Mouse (Mus musculus): ENCODE measurements around the gene Mapkapk3. TPM values are rescaled to one million over a fixed set of nuclear protein-coding genes. Genes with fewer than 3 reads are reported as not detected.

The Mapkapk3 gene
- polyA plus RNA-seq, 1 experiment from 2014 or later, result 24.2 TPM

DNA sequence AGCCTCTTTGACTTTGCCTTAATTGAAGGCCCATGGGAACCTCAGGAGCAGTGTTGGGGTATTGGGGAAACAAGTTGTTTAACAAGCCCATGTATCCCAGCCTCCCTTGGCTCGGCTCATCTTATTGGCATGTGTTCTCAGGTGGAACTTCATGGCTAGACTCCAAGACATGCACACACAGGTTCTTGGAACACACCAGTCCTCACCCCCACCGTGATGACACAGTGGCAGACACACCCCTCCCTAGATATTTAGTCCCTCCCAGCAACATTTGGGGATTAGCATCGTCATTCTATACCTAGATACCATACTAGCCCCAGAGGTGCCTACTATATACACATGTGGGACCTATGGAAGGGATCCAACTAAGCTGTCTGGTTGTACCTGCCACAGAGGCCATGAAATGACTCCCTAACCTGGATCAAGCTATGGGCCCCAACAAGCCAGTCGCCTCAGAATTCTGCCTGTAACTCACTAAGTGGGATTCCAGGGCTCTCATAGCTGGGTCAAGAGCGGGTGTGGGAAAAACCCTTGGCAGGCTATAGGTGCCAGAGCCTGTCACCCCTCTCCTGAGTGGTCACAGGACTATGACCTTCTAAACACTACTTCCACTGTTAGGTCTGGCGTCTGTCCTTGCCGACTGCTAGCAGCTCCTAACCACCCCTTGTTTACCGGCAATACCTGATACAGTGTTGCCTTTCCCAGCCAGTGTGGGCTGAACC lies 8.5 kb upstream of the Mapkapk3 start:
- Histone ChIP-seq H3K9me3 (no peaks in the 10 kb centered on the region), H3K9ac (no peak overlapping the region), H3K4me2 (peak overlapping the region; percentile 84), H3K4me1 (peaks cover 27% of the 10 kb centered on the region), H3K27ac (peak overlapping the region; percentile 43; the same call in 1 of the 2 replicates), H3K27me3 (0 out of 2 replicates have a peak, but pooled peaks cover 2% of the 10 kb centered on the region), H3K4me3 (peak overlapping the region; percentile 71), H3K36me3 (peaks cover 27% of the 10 kb centered on the region)
- ATAC-seq (ENCODE audit: insufficient number of reproducible peaks, low FRiP score, low TSS enrichment, low read depth), result no peak
- WGBS, result 63% methylated on average over 8 of the region's 8 CpGs

DNA sequence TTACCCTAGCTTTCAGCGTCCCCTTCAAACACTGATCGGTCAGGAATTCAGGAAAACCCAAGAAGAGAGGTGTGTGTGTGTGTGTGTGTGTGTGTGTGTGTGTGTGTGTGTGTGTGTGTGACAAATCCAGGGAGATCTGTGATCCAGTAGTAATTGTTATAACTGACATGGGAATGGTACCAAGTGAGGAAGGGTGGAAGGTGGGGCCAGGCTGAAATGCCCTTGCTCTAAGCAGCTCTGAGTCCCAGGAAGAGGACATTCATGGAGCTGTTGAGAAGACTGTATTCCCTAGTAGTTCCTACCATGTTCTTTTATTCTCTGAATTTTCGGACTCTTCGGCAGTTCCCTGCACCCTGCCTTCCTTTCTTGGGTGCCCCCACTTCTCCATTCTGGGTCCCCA lies 8.0 kb upstream of the Mapkapk3 start:
- H3K4me2 ChIP-seq, result peak overlapping the region; percentile 84
- H3K27ac ChIP-seq, result no peak overlapping the region
- H3K4me1 ChIP-seq, result peaks cover 27% of the 10 kb centered on the region
- peaks cover 8% of the 10 kb centered on the region; the same call in 1 of the 2 replicates for H3K27me3 ChIP-seq
- WGBS, result 72% methylated on average over 4 of the region's 4 CpGs
- no peaks in the 10 kb centered on the region for H3K9me3 ChIP-seq
- peak overlapping the region; percentile 71 for H3K4me3 ChIP-seq
- H3K9ac ChIP-seq, result no peak overlapping the region
- no peak for ATAC-seq (ENCODE audit: insufficient number of reproducible peaks, low FRiP score, low TSS enrichment, low read depth)
- peaks cover 27% of the 10 kb centered on the region for H3K36me3 ChIP-seq

DNA sequence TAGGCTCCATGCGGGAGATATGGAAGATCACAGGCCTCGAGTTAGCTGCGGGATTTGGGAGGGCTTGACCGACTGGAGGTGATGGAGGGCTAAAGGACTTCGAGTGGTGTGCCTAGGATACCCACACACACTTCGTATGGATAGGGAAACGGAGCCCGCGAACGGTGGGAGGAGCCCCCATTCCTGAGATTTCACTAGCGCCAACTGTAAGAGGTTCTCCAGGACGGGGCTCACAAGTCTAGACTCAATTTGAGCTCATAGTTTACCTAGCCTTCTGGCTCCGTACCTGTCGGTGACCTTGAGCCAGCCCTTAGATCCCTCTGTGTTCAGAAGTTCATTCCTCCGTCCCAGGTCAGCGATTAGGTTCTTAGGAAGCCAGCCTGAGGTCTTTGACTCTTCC lies 7.4 kb upstream of the Mapkapk3 start:
- H3K9me3 ChIP-seq, result no peaks in the 10 kb centered on the region
- H3K4me1 ChIP-seq, result peaks cover 27% of the 10 kb centered on the region
- peaks cover 23% of the 10 kb centered on the region for H3K36me3 ChIP-seq
- H3K27me3 ChIP-seq, result peaks cover 12% of the 10 kb centered on the region; the same call in 1 of the 2 replicates
- WGBS, result 9% methylated on average over 16 of the region's 16 CpGs
- peak overlapping the region; percentile 67 for H3K9ac ChIP-seq
- H3K27ac ChIP-seq, result peak overlapping the region; percentile 86
- H3K4me3 ChIP-seq, result peak overlapping the region; percentile 71
- H3K4me2 ChIP-seq, result peak overlapping the region; percentile 84
- ATAC-seq (ENCODE audit: insufficient number of reproducible peaks, low FRiP score, low TSS enrichment, low read depth), result no peak

DNA sequence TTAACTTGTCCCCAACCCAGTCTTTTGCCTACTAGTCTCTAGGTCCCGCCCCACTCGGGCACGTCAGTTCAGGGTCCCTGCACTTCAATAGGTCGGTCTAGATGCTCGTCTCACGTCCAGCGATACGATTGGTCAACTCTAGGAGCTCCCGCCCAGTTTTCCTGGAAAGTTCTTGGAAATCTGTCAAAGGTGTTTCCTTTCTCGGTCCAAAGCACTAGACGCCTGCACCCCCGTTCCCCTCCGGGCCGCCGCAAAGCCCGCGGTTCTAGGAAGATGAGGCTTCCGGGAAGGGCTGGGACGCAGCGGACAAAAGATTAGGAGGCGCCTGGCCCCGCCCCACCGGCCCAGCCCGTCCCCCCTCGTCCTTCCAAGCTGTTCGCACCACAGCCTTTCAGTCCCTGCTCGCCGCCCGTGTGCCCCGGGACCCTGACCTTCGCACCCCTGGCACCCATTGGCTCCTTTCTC lies 6.9 kb upstream of the Mapkapk3 start:
- WGBS, result 0% methylated on average over 31 of the region's 31 CpGs
- Histone ChIP-seq H3K27ac (peak overlapping the region; percentile 86), H3K36me3 (peaks cover 18% of the 10 kb centered on the region), H3K4me1 (peaks cover 27% of the 10 kb centered on the region), H3K4me2 (peak overlapping the region; percentile 84), H3K9ac (peak overlapping the region; percentile 67), H3K4me3 (peak overlapping the region; percentile 71), H3K9me3 (no peaks in the 10 kb centered on the region), H3K27me3 (peaks cover 12% of the 10 kb centered on the region; the same call in 1 of the 2 replicates)
- peak; percentile 91 for ATAC-seq (ENCODE audit: insufficient number of reproducible peaks, low FRiP score, low TSS enrichment, low read depth)

DNA sequence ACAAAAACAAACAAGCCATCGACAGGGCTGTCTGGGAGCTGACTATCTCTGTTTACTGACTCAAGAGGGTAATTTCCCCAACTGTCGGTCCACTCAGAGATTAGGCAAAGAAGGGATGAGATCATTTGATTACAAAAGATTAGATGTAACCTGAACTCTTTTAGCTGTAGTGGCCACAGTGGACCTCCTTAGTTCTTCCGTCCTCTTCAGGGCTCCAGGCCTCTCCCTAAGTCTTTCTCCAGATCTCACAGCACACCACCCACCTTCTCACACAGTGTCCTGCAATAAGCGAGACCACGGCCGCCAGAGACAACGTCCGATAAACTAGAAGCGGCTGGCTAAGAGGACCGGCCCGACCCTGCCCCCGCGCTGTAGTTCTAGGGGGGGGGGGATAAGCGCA lies 6.4 kb upstream of the Mapkapk3 start:
- ATAC-seq (ENCODE audit: insufficient number of reproducible peaks, low FRiP score, low TSS enrichment, low read depth), result peak; percentile 2; the same call in 1 of the 2 replicates
- H3K9ac ChIP-seq, result 0 out of 2 replicates have a peak overlapping the region, but pooled peaks have one; percentile 35
- H3K27ac ChIP-seq, result peak overlapping the region; percentile 66
- WGBS, result 2% methylated on average over 14 of the region's 14 CpGs
- H3K9me3 ChIP-seq, result no peaks in the 10 kb centered on the region
- peaks cover 27% of the 10 kb centered on the region for H3K4me1 ChIP-seq
- H3K4me3 ChIP-seq, result peak overlapping the region; percentile 71
- peaks cover 12% of the 10 kb centered on the region; the same call in 1 of the 2 replicates for H3K27me3 ChIP-seq
- H3K36me3 ChIP-seq, result peaks cover 13% of the 10 kb centered on the region
- peak overlapping the region; percentile 84 for H3K4me2 ChIP-seq

DNA sequence AAGGTAGTCTGAATTCAATTTTAAA lies 6.2 kb upstream of the Mapkapk3 start, which contains the start of gene Cish:
Gene Cish, plus strand, starts transcription at position 11 of the 25 bp plus-strand sequence.
- peak within 1 kb of the TSS; percentile 84 for H3K4me2 ChIP-seq
- peak within 1 kb of the TSS; percentile 67 for H3K9ac ChIP-seq
- ATAC-seq (ENCODE audit: insufficient number of reproducible peaks, low FRiP score, low TSS enrichment, low read depth), result no peak
- H3K4me1 ChIP-seq, result peaks cover 27% of the 10 kb centered on the region
- H3K27me3 ChIP-seq, result peaks cover 12% of the 10 kb centered on the region; the same call in 1 of the 2 replicates
- peaks cover 11% of the 10 kb centered on the region for H3K36me3 ChIP-seq
- peak within 1 kb of the TSS; percentile 71 for H3K4me3 ChIP-seq
- peak within 1 kb of the TSS; percentile 86 for H3K27ac ChIP-seq
- no peaks in the 10 kb centered on the region for H3K9me3 ChIP-seq

DNA sequence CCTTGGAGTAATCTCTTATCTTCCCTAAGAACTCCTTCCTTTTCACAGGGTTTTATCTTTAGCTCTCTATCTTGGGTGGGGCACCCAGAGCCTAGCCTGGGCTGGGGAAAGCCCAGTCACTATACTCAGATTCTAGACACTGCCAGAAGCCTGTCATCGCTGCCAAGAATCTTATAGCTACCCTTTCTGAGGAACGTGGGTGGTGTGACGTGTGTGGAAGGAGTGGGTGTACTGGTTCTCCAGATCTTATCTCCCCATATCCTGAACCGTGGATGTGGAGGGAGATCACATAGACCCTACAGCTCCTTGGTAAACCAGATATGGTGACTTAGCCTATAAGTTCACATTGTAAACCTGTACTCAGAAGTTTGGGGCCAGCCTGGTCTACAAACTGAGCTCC lies 5.9 kb upstream of the Mapkapk3 start:
- H3K4me2 ChIP-seq, result peak overlapping the region; percentile 84; the same call in 1 of the 2 replicates
- H3K36me3 ChIP-seq, result peaks cover 9% of the 10 kb centered on the region
- H3K9me3 ChIP-seq, result no peaks in the 10 kb centered on the region
- peaks cover 12% of the 10 kb centered on the region; the same call in 1 of the 2 replicates for H3K27me3 ChIP-seq
- no peak overlapping the region for H3K9ac ChIP-seq
- H3K27ac ChIP-seq, result no peak overlapping the region
- no peak for ATAC-seq (ENCODE audit: insufficient number of reproducible peaks, low FRiP score, low TSS enrichment, low read depth)
- peaks cover 27% of the 10 kb centered on the region for H3K4me1 ChIP-seq
- 70% methylated on average over 4 of the region's 4 CpGs for WGBS
- no peak overlapping the region for H3K4me3 ChIP-seq

DNA sequence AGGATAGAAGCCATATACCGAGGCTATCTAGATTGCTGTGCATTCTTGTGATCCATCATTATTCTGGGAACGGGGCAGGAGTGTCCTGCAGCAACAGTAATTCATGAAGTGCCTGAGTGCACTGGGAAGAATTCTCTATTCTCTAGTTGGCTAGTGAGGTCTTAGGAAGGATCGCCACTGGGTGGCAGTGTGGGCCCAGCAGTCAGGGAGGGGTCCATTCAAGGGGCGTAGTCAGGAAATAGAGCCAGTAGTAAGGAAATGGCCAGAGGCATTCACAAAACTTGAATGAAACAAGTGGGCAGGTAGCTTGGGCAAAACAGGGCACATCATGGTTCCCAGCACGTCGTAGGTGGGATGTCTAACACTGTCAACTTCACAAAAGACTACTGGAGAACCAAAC lies 4.6 kb upstream of the Mapkapk3 start:
- H3K4me3 ChIP-seq, result no peak overlapping the region
- H3K9me3 ChIP-seq, result no peaks in the 10 kb centered on the region
- peaks cover 37% of the 10 kb centered on the region for H3K4me1 ChIP-seq
- no peaks in the 10 kb centered on the region for H3K36me3 ChIP-seq
- no peak overlapping the region for H3K4me2 ChIP-seq
- WGBS, result 8% methylated on average over 6 of the region's 6 CpGs
- peaks cover 12% of the 10 kb centered on the region; the same call in 1 of the 2 replicates for H3K27me3 ChIP-seq
- no peak overlapping the region for H3K9ac ChIP-seq
- H3K27ac ChIP-seq, result no peak overlapping the region
- ATAC-seq (ENCODE audit: insufficient number of reproducible peaks, low FRiP score, low TSS enrichment, low read depth), result no peak

DNA sequence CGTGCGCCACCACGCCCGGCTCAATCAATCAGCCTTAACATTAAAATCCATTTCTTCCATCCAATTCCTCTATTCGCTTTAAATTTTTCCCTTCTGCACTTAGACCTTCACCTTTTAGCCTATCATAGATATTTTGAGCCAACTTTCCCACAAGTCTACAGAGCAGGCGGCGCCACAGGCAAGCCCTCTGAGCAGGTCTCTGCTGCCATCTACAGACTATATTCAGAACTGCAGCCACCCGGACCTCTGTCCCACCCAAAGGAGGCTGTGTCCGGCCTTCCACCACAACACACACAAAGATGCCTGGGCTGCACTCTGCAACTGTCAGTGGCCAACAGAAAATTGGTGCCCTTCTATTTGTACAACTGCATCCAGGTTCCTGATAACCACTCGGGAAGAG lies 1.2 kb upstream of the Mapkapk3 start:
- H3K36me3 ChIP-seq, result no peaks in the 10 kb centered on the region
- H3K9ac ChIP-seq, result no peak overlapping the region
- H3K9me3 ChIP-seq, result no peaks in the 10 kb centered on the region
- no peak overlapping the region for H3K4me2 ChIP-seq
- H3K27ac ChIP-seq, result no peak overlapping the region
- no peak for ATAC-seq (ENCODE audit: insufficient number of reproducible peaks, low FRiP score, low TSS enrichment, low read depth)
- peaks cover 23% of the 10 kb centered on the region for H3K4me1 ChIP-seq
- peaks cover 12% of the 10 kb centered on the region; the same call in 1 of the 2 replicates for H3K27me3 ChIP-seq
- WGBS, result 29% methylated on average over 10 of the region's 10 CpGs
- no peak overlapping the region for H3K4me3 ChIP-seq

DNA sequence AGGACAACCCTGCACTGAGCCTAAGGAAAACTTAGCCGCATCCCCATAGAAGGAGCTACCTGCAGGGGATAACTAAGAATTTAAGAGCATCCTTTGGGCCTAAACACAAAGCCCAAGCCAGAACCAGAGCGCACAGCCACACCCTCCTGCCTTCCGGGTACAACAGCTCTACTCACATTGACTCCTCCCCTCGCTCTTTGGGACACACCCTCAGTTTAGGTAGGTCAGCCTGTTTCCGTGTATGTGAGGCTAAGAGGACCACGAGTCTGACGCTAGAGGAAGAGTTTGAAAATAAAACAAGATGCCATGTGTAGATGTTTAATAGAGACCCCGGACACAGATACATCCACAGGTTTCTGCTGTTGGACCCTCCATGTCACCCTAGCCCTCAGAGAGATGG lies 966 bp downstream of the Mapkapk3 start:
- Histone ChIP-seq H3K9ac (no peak overlapping the region), H3K27ac (peak overlapping the region; percentile 77), H3K4me1 (peaks cover 20% of the 10 kb centered on the region), H3K36me3 (no peaks in the 10 kb centered on the region), H3K4me2 (peak overlapping the region; percentile 95), H3K9me3 (no peaks in the 10 kb centered on the region), H3K4me3 (peak overlapping the region; percentile 52), H3K27me3 (peaks cover 12% of the 10 kb centered on the region; the same call in 1 of the 2 replicates)
- 27% methylated on average over 8 of the region's 8 CpGs for whole genome bisulfite sequencing
- 0 out of 2 replicates have a peak, but pooled peaks have one; percentile 5 for ATAC-seq (ENCODE audit: insufficient number of reproducible peaks, low FRiP score, low TSS enrichment, low read depth)

DNA sequence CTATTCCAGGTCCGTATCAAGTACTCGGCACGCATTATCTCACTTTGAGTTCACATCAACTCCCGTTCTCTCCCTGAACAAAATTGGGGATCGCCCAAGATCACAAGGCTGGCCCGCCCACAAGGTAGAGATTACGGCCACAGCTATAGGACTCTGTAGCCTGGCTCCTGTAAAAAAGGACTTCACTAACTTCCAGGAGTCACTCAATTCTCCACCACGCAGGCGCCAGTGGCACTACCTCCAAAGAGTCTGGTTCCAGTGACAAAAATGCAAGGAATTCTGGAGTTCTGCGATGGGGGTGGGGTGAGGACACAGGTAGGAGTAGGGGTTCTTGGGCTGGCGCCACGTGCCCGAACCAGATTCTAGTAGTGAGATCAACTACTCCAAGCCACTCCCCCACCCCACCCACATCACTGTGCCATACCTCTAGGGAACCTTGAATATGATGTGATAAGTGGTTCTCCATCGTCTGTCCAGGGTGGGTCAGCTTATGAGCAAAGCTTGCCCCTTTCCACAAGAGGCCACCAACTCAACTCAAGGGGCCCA lies 1.5 kb downstream of the Mapkapk3 start:
- 84% methylated on average over 14 of the region's 14 CpGs for WGBS
- Histone ChIP-seq H3K36me3 (no peaks in the 10 kb centered on the region), H3K9me3 (no peaks in the 10 kb centered on the region), H3K4me3 (0 out of 2 replicates have a peak overlapping the region, but pooled peaks have one; percentile 52), H3K9ac (no peak overlapping the region), H3K27ac (no peak overlapping the region), H3K27me3 (peaks cover 10% of the 10 kb centered on the region; the same call in 1 of the 2 replicates), H3K4me2 (peak overlapping the region; percentile 95; the same call in 1 of the 2 replicates), H3K4me1 (peaks cover 20% of the 10 kb centered on the region)
- ATAC-seq (ENCODE audit: insufficient number of reproducible peaks, low FRiP score, low TSS enrichment, low read depth), result no peak

DNA sequence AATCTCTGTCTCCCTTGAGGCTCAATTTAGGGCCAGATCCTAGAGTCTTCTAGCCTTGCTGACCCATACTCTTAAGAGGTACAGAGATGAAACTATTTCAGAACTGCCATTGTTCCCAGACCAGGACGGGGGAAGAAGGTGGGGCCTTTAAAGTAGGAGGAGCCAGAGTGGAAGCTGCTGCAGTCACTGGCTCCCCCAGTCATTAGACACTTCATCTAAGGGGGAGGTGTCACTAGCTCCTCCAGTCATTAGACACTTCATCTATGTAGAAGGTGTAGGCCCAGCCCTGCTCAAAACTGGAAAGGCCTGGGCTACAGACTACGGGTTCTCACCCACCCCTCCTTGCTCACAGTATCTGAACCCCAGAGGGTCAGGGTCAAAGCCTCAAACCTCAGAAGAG lies 2.4 kb downstream of the Mapkapk3 start:
- 73% methylated on average over 2 of the region's 2 CpGs for WGBS
- no peak overlapping the region for H3K4me3 ChIP-seq
- H3K27ac ChIP-seq, result no peak overlapping the region
- H3K36me3 ChIP-seq, result no peaks in the 10 kb centered on the region
- no peaks in the 10 kb centered on the region for H3K9me3 ChIP-seq
- peaks cover 20% of the 10 kb centered on the region for H3K4me1 ChIP-seq
- H3K27me3 ChIP-seq, result peaks cover under 1% of the 10 kb centered on the region; the same call in 1 of the 2 replicates
- H3K4me2 ChIP-seq, result no peak overlapping the region
- no peak overlapping the region for H3K9ac ChIP-seq
- ATAC-seq (ENCODE audit: insufficient number of reproducible peaks, low FRiP score, low TSS enrichment, low read depth), result no peak

All from limb, embryonic 15.5 days (tissue).